Mouse (Mus musculus) ES-Bruce4 (cell line): ENCODE measurements around the gene Ptger4.

Experiments
- CTCF ChIP-seq: IDR thresholded peaks from one replicate; pipeline ENCODE4 v1.8.1; 2011; ENCODE audit warnings: low read depth, low read length
- EP300 ChIP-seq: IDR thresholded peaks from 2 replicates; pipeline ENCODE4 v1.6.1; 2011; ENCODE audit warnings: low read depth, low read length; ENCODE audit not compliant: insufficient read depth
- POLR2A ChIP-seq: IDR thresholded peaks from one replicate; pipeline ENCODE4 v1.8.1; 2011; ENCODE audit warnings: low read length; ENCODE audit not compliant: insufficient read depth

GRCm38 (mm10) chr15:5194446-5194845 lies 49.5 kb downstream of the Ptger4 start:
- no peak for TF ChIP-seq CTCF
- no peak for TF ChIP-seq EP300
- no peak for TF ChIP-seq POLR2A
